Mouse (Mus musculus) heart, postnatal 0 days (tissue): ENCODE data around the gene 4833420G17Rik.

Experiments used
- CTCF ChIP-seq: IDR thresholded peaks from 2 replicates; pipeline ENCODE4 v1.5.1; 2016; ENCODE audit warnings: antibody characterized with exemption, control low read depth, low read depth
- EP300 ChIP-seq: IDR thresholded peaks from 2 replicates; pipeline ENCODE4 v1.6.1; 2016; ENCODE audit warnings: antibody characterized with exemption, low read depth

- TF ChIP-seq CTCF = no peak
- TF ChIP-seq EP300 = no peak
These were observed 25.5 kb downstream of the 4833420G17Rik start, which contains the start of the genes Tmem267 and 3110070M22Rik for GRCm38 (mm10) chr13:119487880-119488580.
